Mouse (Mus musculus): ENCODE data around the gene Arfgap2. TPM values are rescaled to one million over a fixed set of nuclear protein-coding genes. Genes with fewer than 3 reads are reported as not detected.

The Arfgap2 gene
- total RNA-seq, 2 experiments from 2014 or later = 68.9 to 73.8 TPM

DNA sequence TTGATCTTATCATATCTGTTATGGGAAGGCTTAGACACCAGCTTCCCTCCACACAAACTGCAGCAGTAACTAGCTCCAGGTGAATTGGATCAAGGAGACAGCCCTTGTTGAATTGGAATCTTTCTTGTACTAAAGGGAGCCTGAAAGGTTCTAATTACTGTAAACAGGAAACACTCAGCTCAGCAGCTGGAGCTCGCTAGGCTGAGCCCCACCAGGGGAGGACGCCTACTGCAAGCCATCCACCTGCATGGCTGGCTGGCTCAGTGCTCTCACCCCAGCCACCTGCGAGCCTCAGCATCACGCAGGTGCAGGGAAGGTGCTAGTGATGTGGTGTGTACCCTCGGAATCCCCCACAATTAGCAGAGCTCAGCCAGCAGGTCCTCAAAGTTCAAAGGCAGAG, 43.9 kb downstream of the Arfgap2 start:
- DNase-seq = no peak

DNA sequence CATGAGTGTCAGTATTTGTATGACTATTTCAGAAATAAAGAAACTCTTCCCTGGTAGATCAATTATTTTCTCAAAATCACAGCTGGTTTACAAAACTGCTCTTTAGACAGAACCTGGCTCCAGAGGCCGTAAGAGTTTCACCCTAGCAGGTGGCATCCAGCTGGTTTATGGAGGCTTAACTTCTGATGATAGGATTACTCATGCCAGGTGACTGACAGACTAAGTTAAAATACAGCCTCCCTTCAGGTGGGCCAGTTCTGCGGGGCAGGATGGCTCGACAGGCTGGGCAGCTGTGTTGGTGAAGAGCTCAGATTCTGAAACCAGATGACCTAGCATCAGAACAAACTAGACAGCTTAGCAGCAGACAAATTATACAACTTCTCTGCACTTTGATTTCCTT, 44.8 kb downstream of the Arfgap2 start:
- DNase-seq = no peak

DNA sequence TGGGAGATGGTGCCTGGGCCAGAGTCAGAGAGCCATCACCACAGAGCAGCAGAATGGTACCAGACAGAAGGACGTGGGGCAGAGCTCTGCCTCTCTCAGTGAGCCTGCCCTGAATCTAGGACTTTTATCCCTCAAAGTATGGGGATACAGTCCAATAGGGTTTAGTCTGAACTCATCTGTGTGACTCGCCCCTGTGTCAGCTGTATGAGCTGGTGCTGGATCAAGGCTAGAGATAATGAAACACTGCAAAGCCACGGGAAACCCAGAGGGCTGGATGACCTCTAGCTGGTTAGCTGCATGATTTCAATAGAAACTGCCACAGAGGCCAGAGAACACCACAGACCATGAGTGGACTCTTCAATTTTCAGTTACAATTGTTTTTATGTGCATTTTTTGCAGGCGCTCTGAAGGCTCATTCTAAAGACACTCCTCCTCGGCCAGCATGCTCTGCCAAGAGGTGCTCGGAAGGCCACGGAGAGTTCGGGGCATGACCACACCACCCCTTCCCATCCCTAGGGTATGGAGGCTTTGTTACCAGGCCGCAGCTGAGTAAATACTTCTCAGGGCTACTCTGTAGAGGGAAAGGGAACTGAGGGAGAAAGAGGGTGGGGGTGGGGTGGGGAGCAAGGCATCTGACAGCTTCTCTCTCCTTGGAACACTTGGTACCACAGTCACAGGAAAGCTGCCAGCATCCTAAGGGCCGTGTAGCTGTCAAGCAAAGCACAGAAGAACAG, 48.0 kb downstream of the Arfgap2 start:
- no peak for DNase-seq

DNA sequence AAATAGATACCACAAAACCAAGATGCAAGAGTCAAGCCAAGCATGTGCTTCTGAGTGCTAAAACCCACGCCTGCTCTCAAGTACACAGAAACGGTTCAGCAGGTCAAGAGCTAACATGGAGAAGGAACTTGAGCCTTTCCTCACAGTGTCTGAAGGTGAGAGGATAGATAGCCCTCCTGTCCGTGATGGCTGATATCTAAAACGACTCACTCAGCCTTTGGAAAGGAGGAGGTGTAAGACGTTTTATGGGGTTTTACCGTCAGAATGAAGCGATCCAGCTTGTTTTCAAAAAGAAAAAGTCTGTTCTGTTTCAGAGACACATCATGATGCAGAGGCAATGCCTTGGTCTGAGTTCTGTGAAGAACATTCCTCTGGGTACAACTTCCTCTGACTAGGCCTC, 49.4 kb downstream of the Arfgap2 start:
- DNase-seq = no peak

DNA sequence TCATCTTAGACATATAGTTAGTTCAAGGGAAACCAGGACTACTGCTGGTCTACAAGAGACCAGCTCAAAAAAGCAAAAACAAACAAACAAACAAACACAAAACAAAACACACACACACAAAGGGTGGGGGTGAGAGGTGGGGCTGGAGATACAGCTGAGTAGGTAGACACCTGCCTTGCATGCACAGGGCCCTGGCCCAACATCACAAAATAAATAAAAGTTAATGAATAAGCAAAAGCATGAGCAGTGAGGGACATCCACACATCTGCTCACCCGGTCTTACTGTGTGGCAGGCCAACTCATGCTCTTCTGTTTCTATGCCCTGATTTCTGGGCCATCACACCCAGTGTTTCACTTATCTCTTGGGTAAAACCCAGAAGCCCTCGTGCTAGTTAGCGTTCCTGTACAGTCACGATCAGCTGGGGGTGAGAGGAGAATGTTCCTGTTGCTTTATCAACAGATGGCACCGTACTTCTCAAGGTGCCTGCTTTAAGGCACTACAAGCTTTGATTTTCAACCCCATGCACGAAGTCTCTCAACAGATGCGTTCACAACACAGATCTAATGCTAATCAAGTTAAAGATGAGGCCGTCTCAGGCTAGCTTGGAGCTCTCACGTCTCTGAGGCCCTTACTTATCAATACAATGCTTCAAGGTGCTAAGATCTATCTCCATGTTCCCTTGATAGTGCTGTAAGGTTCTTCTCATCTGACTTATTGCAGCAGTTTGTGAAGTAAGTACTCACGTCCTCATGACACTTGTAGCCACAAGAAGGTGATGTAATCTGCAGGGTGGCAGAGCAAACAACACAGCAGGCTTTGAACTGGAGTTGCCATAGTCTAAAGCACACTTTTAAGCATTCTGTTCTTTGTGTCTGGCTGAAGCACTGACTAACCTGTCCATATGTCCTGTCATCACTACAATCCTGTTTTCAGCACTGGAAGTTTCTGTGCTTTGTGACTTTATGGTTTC, 56.1 kb downstream of the Arfgap2 start:
- no peak for DNase-seq

DNA sequence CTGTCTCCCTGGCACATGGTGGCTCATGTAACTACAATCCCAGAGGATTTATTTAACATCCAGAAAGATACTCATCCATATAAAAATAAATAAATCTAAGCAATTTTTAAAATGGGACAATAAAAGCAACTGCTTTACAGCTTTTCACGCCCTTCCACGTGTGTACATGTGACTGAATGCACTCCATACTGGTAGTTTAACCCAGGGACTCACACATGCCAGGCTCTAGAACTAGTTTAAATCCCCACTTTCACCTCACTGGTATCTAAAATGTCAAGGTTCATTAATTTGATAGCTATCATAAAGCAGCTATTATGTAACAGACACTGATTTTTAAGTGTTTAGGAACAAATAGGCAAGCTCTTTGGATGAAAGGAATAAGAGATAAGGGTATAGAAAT, 57.1 kb downstream of the Arfgap2 start:
- DNase-seq = no peak

DNA sequence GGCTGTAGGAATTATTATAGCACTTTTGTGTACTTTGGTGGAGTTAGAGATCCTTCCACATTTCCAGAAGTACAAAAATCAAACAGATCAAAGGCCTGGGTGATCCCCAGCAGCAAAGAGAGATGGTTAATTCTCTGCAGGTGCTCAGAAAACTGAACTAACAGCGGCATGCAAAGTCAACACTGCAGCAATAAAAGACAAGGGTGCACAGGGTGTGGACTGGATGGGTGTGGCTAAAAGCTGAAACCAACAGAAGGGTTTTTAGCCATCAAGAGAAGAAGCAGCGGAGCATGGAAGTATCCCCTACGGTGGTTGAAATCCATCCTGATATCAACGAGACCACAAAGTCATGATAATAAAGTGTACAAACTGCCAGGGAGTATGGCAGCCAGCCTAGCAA, 57.7 kb downstream of the Arfgap2 start:
- DNase-seq = no peak

DNA sequence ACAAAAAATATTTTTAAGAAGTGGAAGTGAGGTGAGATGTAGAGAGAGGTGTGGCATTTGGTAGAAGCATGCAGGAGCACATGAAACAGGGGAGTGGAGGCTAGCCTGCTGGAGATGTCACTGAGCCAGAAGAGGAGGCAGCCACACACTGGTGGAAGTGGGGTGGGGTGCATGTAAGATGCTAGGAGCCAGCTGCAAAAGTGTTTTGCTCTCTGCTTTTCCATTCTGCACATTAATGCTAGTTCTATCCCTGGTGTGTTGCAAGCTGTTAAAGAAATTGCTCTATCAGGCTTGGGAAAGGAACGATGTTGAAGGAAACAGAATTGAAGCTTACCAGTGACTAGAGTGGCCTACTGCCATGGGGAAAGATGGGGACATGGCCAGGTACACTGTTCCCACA, 59.6 kb downstream of the Arfgap2 start:
- DNase-seq = no peak

DNA sequence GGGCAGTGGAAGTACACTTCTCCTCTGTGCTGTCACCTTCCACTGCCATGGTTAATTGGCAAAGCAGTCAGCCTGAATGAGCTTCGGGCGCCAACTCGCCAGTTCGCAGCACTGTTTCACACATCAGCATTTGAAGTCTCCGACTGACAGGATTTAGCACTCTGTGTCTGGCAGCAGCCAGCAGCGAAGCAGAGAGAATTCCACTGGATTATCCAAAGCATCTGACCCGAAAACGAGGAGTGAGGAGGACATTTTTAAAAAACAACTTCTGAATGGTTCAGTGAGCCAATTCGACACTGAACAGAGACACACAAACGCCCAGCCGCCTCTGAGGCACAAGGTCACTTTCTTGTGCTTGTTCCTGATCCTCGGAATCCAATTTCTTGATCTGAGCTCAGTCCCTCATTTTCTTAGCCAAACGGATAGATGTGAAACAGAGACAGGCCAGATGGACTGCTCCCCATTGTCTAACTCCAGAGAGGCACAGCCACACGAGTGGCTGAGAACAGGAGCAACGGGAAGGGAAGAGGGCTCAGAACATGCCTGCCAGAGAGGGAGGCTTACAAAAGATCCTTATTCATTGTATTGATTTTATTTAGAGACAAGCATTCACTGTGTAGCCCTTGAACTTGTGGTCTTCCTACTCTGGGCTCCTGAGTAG, 60.1 kb downstream of the Arfgap2 start:
- DNase-seq = peak; percentile 43 to 51

Other genes starting within 250 kb of the Arfgap2 start
- under 1 TPM; 0.22 to 0.61 TPM for gene Rapsn, start 229.4 kb upstream of the Arfgap2 start, total RNA-seq (2021)
- gene Psmc3, start 211.0 kb upstream of the Arfgap2 start, total RNA-seq (2021) = 100 to 1,000 TPM; 207 to 228 TPM
- 10 to 100 TPM; 27.2 to 32.2 TPM for gene Slc39a13, start 194.6 kb upstream of the Arfgap2 start, total RNA-seq (2021)
- gene Spi1, start 182.6 kb upstream of the Arfgap2 start, total RNA-seq (2021) = 1 to 10 TPM; 3.9 to 4.1 TPM
- gene Mybpc3, start 146.8 kb upstream of the Arfgap2 start, total RNA-seq (2021) = under 1 TPM; 0.10 to 0.25 TPM
- gene Madd, start 81.1 kb upstream of the Arfgap2 start, total RNA-seq (2021) = 100 to 1,000 TPM; 246 to 247 TPM
- gene Nr1h3, start 62.1 kb upstream of the Arfgap2 start, total RNA-seq (2021) = 1 to 10 TPM; 5.1 to 7.7 TPM
- gene Acp2, start 62.1 kb upstream of the Arfgap2 start, total RNA-seq (2021) = 10 to 100 TPM; 52.7 to 56.4 TPM
- gene Ddb2, start 28.0 kb upstream of the Arfgap2 start, total RNA-seq (2021) = 1 to 10 TPM; 9.3 to 9.8 TPM
- 10 to 100 TPM; 23.8 to 30.1 TPM for gene Pacsin3, start 9.0 kb upstream of the Arfgap2 start, total RNA-seq (2021)
- gene 1110051M20Rik, start 179.7 kb downstream of the Arfgap2 start, total RNA-seq (2021) = 100 to 1,000 TPM; 121 to 130 TPM
- 10 to 100 TPM; 29.6 to 36.7 TPM for gene Lrp4, start 192.5 kb downstream of the Arfgap2 start, total RNA-seq (2021)

Data from layer of hippocampus, postnatal 36 days (tissue).